Mouse (Mus musculus) forebrain, postnatal 0 days (tissue): ENCODE data around the gene Gm14743. TPM values are rescaled to one million over a fixed set of nuclear protein-coding genes. Genes with fewer than 3 reads are reported as not detected.
"Not testable (repeated sequence)": the region's sequence is repeated elsewhere in the genome, so short reads cannot be mapped to it uniquely, and the experiment has no call there.

Experiments
- ATAC-seq: fragments of 200-750 bp; cut with Nextera tagmentation; 2 replicates; pipeline ENCODE4 v1.8.0; 2017; ENCODE audit warnings: mild to moderate bottlenecking, moderate library complexity
- DNase-seq: peaks from one replicate; pipeline ENCODE4 v3.0.0-alpha.2; 2015
- H3K27ac ChIP-seq: fragments of 300-500 bp; sonication (generic); 2 replicates; pipeline ENCODE4 v1.5.1; 2014; ENCODE audit warnings: low read depth, mild to moderate bottlenecking, antibody characterized with exemption, low read length, moderate library complexity, mixed read lengths
- H3K27me3 ChIP-seq: fragments of 300-500 bp; sonication (generic); 2 replicates; pipeline ENCODE4 v1.6.1; 2014; ENCODE audit warnings: mild to moderate bottlenecking, low read length, mixed read lengths; ENCODE audit not compliant: insufficient read depth
- H3K36me3 ChIP-seq: fragments of 300-500 bp; sonication (generic); 2 replicates; pipeline ENCODE4 v1.6.1; 2014; ENCODE audit warnings: mild to moderate bottlenecking, moderate library complexity; ENCODE audit not compliant: insufficient read depth
- H3K4me1 ChIP-seq: fragments of 300-500 bp; sonication (generic); 2 replicates; pipeline ENCODE4 v1.6.1; 2014; ENCODE audit warnings: antibody characterized with exemption; ENCODE audit not compliant: insufficient read depth
- H3K4me2 ChIP-seq: fragments of 300-500 bp; sonication (generic); 2 replicates; pipeline ENCODE4 v1.6.1; 2014; ENCODE audit warnings: low read depth, mild to moderate bottlenecking, moderate library complexity
- H3K4me3 ChIP-seq: fragments of 300-500 bp; sonication (generic); 2 replicates; pipeline ENCODE4 v1.5.1; 2014; ENCODE audit warnings: low read depth, low read length, mixed read lengths
- H3K9ac ChIP-seq: fragments of 300-500 bp; sonication (generic); 2 replicates; pipeline ENCODE4 v1.6.1; 2014; ENCODE audit warnings: mild to moderate bottlenecking
- H3K9me3 ChIP-seq: fragments of 300-500 bp; sonication (generic); 2 replicates; pipeline ENCODE4 v1.6.1; 2016; ENCODE audit warnings: low read length
- CTCF ChIP-seq: sonication (generic); IDR thresholded peaks from 2 replicates; pipeline ENCODE4 v1.5.1; 2016; ENCODE audit warnings: antibody characterized with exemption, control low read depth, low read depth
- WGBS: fragments of 180-500 bp; shearing (Covaris S2); extraction: QIAGEN DNeasy Blood & Tissue Kit; methylation state at CpG from one replicate; pipeline ENCODE4 v1.1.7; 2014; 5-methylcytosine and 5-hydroxymethylcytosine counted together
- polyA plus RNA-seq: library from polyadenylated mRNA; unstranded; fragments of >200 nt; fragmentation: Nextera tagmentation; extraction: Ambion mirVana; gene quantifications from 2 replicates; pipeline ENCODE4 v1.2.1, GENCODE M21; 2015
- total RNA-seq: library from RNA; depleted of rRNA; stranded (reverse); fragments of >200 nt; gene quantifications from 2 replicates; pipeline ENCODE4 v1.2.3, GENCODE M21; 2014; rRNA removed

Gene Gm14743
- total RNA-seq (not detected in 2 replicates), polyA plus RNA-seq (not detected in 2 replicates)

GRCm38 (mm10) chrX:78245821-78246220 lies at the start of gene Gm14743:
TSS of gene Gm14743 (minus strand) at chrX:78245921.
- H3K4me3 ChIP-seq, H3K9me3 ChIP-seq, H3K4me2 ChIP-seq, H3K36me3 ChIP-seq, H3K27me3 ChIP-seq, H3K4me1 ChIP-seq, H3K27ac ChIP-seq, DNase-seq, H3K9ac ChIP-seq, ATAC-seq: not testable (repeated sequence)
- no CpG with 5 or more reads among the region's 3 CpGs for WGBS

GRCm38 (mm10) chrX:78202829-78203228 lies 42.9 kb downstream of the Gm14743 start:
- Histone ChIP-seq H3K27ac (no peak overlapping the region), H3K4me2 (no peak overlapping the region), H3K4me3 (no peak overlapping the region), H3K9me3 (no peaks in the 10 kb centered on the region), H3K36me3 (no peaks in the 10 kb centered on the region), H3K27me3 (no peaks in the 10 kb centered on the region), H3K4me1 (no peaks in the 10 kb centered on the region), H3K9ac (no peak overlapping the region)
- ATAC-seq (no peak), DNase-seq (no peak)
- WGBS: 96% methylated on average over 5 of the region's 5 CpGs
- TF ChIP-seq CTCF: no peak

DNA sequence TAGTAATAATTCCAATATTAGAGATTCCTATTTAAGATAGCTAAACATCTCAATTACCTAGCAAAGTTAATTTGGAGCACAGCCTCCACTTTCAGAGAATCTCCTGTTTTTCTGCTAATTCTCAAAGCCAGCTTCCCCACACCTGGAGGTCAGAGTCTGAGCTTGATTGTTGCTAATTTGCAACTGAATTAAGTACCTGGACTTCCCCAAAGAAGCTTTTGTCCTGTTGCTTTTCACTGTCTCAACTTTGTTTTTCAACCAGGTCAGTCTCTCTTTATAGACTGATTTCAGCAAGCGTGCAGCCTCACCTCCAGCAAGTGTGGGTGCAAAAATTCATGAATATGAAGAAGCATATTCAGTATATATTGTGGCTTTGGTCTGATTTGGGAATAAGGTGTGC lies 43.5 kb downstream of the Gm14743 start:
- not testable (repeated sequence) for ATAC-seq, H3K27ac ChIP-seq, H3K27me3 ChIP-seq, H3K4me3 ChIP-seq, DNase-seq, H3K4me1 ChIP-seq, H3K9me3 ChIP-seq, H3K9ac ChIP-seq, H3K36me3 ChIP-seq, H3K4me2 ChIP-seq
- WGBS: 50% methylated on average over 1 of the region's 1 CpGs

Other genes with a start within 250 kb of the Gm14743 start
- not detected in 2 replicates for gene Obp1a, start 154.5 kb downstream of the Gm14743 start, total RNA-seq
- not detected in 2 replicates for gene Obp1a, start 154.5 kb downstream of the Gm14743 start, polyA plus RNA-seq
- gene Gm5938, start 120.5 kb downstream of the Gm14743 start, total RNA-seq: not detected in 2 replicates
- gene Gm5938, start 120.5 kb downstream of the Gm14743 start, polyA plus RNA-seq: not detected in 2 replicates
- not detected in 2 replicates for gene Obp1b, start 59.1 kb downstream of the Gm14743 start, total RNA-seq
- not detected in 2 replicates for gene Obp1b, start 59.1 kb downstream of the Gm14743 start, polyA plus RNA-seq
- gene 4930480E11Rik, start 123.7 kb upstream of the Gm14743 start, total RNA-seq: not detected in 2 replicates
- not detected in 2 replicates for gene 4930480E11Rik, start 123.7 kb upstream of the Gm14743 start, polyA plus RNA-seq